In the genomic region with DNA sequence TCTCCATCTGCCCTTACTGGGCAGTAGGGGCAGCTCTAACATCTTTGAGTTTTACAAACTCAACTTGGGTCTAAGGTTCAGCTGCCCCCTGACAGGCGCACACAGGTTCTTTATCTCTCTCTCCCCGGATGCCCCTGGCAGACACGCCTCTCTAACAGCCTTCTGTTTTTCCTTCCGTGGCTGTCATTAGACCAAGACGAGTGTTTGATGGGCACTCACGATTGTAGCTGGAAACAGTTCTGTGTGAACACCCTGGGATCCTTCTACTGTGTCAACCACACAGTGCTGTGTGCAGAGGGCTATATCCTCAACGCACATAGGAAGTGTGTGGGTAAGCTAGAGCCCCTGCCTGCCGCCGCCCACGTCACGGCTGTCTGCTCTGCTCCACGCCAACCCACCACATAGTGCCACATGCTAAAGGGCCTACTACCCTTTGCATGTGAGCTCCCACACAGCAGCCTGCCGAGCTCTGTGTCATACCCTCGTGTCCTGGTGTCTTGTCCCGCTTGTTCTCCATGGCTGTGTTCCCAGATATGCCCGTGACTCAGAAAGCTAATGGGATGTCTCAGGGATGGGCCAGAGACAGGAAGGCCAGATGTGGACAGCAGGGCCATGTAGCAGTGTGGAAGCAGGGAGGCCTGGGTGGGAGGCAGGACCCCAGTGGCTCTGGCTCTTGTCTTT, we compare ENCODE assay signal across 10 mouse cellular contexts. TPM values are rescaled to one million over a fixed set of nuclear protein-coding genes. Genes with fewer than 3 reads are reported as not detected.
DNase-seq lines count a peak whose midpoint lies in the region; ATAC-seq and TF ChIP-seq lines count a peak whose summit lies in the region.
"Had no signal": no experiment of that assay in that cellular context is flagged by ENCODE, and none has a peak within 500 bp of the region (broad histone marks: within the 10 kb centered on the region; RNA-seq: fewer than 3 reads in every experiment).

No protein-coding gene starts in this region.

- H3K4me3 ChIP-seq in C2C12 (ENCODE audit: insufficient read depth, poor library complexity, severe bottlenecking) (no peak overlapping the region), myocyte (no peak overlapping the region)
- no peak overlapping the region for H3K4me3 ChIP-seq in embryonic fibroblast, embryonic 13.5 days (ENCODE audit: insufficient read depth, low read length)
- no peak overlapping the region for H3K4me3 ChIP-seq in hindbrain, postnatal 0 days (ENCODE audit: low read length)
- H3K4me3 ChIP-seq: heart, adult 2 months had no signal

- H3K27me3 ChIP-seq in C2C12 (ENCODE audit: control insufficient read depth, insufficient read depth, insufficient read length) (no peaks in the 10 kb centered on the region), myocyte (ENCODE audit: control insufficient read depth, insufficient read depth, insufficient read length) (no peaks in the 10 kb centered on the region)
- H3K27me3 ChIP-seq in hindbrain, postnatal 0 days (ENCODE audit: insufficient read depth, low read length): 0 out of 2 replicates have a peak, but pooled peaks cover 3% of the 10 kb centered on the region

- no peak for ATAC-seq in hindbrain, postnatal 0 days

- peak; percentile 71 to 85 for DNase-seq in adrenal gland, adult (ENCODE audit: inconsistent age in 2 of 2, low spot score in 1 of 2)
- no peak for DNase-seq in adrenal gland, postnatal 4 days (ENCODE audit: low spot score in 2 of 2)
- no peak for DNase-seq in spleen, adult 18-20 months
- DNase-seq in hindbrain, postnatal 0 days (ENCODE audit: low spot score): no peak
- DNase-seq in embryo, embryonic 10 days (ENCODE audit: low spot score): no peak
- DNase-seq: lung, adult 18-20 months had no signal

- H3K36me3 ChIP-seq in C2C12 (ENCODE audit: control insufficient read depth, insufficient read depth): peaks cover 18% of the 10 kb centered on the region
- peaks cover 8% of the 10 kb centered on the region for H3K36me3 ChIP-seq in myocyte (ENCODE audit: control insufficient read depth, insufficient read depth)
- no peaks in the 10 kb centered on the region for H3K36me3 ChIP-seq in hindbrain, postnatal 0 days (ENCODE audit: insufficient read depth, low read length)

- WGBS in hindbrain, postnatal 0 days: 67% methylated on average over 16 of the region's 16 CpGs

- peaks cover 4% of the 10 kb centered on the region for H3K4me1 ChIP-seq in embryonic fibroblast, embryonic 13.5 days (ENCODE audit: control insufficient read depth, insufficient read depth, low read length)
- no peaks in the 10 kb centered on the region for H3K4me1 ChIP-seq in hindbrain, postnatal 0 days (ENCODE audit: insufficient read depth, low read length)

- peak overlapping the region; percentile 61 for H3K4me2 ChIP-seq in myocyte (ENCODE audit: low read depth)
- no peak overlapping the region for H3K4me2 ChIP-seq in hindbrain, postnatal 0 days (ENCODE audit: low read depth, low read length)

- H3K9me3 ChIP-seq in hindbrain, postnatal 0 days (ENCODE audit: low read length): no peaks in the 10 kb centered on the region

- no peak; the same call in 1 of the 2 replicates for TF ChIP-seq POLR2A in embryonic fibroblast, embryonic 13.5 days (IDR thresholded peaks at IDR 0.05; ENCODE audit: low read depth, low read length)
- TF ChIP-seq POLR2A in myocyte (IDR thresholded peaks at IDR 0.05; ENCODE audit: insufficient read length, low read depth): peak; percentile 49

- no peak for TF ChIP-seq CTCF in C2C12 (IDR thresholded peaks at IDR 0.05; ENCODE audit: control insufficient read depth, insufficient read depth, insufficient read length)
- TF ChIP-seq CTCF in embryonic fibroblast, embryonic 13.5 days (IDR thresholded peaks at IDR 0.05; ENCODE audit: borderline replicate concordance, insufficient read depth, low read length): no peak
- no peak for TF ChIP-seq CTCF in hindbrain, postnatal 0 days (IDR thresholded peaks at IDR 0.05; ENCODE audit: low read depth)

- peak overlapping the region; percentile 89 for H3K27ac ChIP-seq in embryonic fibroblast, embryonic 13.5 days (ENCODE audit: insufficient read depth, low read length)
- no peak overlapping the region for H3K27ac ChIP-seq in hindbrain, postnatal 0 days
- H3K27ac ChIP-seq: heart, adult 2 months had no signal

- no peaks in the 10 kb centered on the region for H3K79me2 ChIP-seq in C2C12 (ENCODE audit: control insufficient read depth, insufficient read depth)
- no peaks in the 10 kb centered on the region for H3K79me2 ChIP-seq in myocyte (ENCODE audit: control insufficient read depth, insufficient read depth)

- H3K9ac ChIP-seq in hindbrain, postnatal 0 days (replicated peaks; ENCODE audit: low read length): no peak overlapping the region

- H3K79me3 ChIP-seq in C2C12 (ENCODE audit: low read depth): no peaks in the 10 kb centered on the region

- H3ac ChIP-seq in C2C12 (ENCODE audit: control insufficient read depth, insufficient read length, low read depth): no peak overlapping the region
- H3ac ChIP-seq in myocyte (ENCODE audit: control insufficient read depth, insufficient read length): no peak overlapping the region

TF ChIP-seq in C2C12, 6 proteins besides CTCF, POLR2A, EP300 and RAD21:
- TF ChIP-seq CEBPB (IDR thresholded peaks at IDR 0.05; ENCODE audit: low read depth) (no peak), USF1 (IDR thresholded peaks at IDR 0.05; ENCODE audit: low read depth) (no peak), MAX (IDR thresholded peaks at IDR 0.05) (peak; percentile 87), FOSL1 (IDR thresholded peaks at IDR 0.05; ENCODE audit: insufficient read depth, low read length, poor library complexity, severe bottlenecking) (no peak), MYOD1 (IDR thresholded peaks at IDR 0.05; ENCODE audit: control insufficient read depth, insufficient read length, low read depth) (no peak)
TF ChIP-seq in C2C12: peak in this region for 1.

TF ChIP-seq in myocyte, 11 proteins besides CTCF, POLR2A, EP300 and RAD21:
- peak; percentile 77 for TF ChIP-seq POLR2AphosphoS2 (IDR thresholded peaks at IDR 0.05; ENCODE audit: insufficient read length, low read depth)
- no peak for TF ChIP-seq REST (IDR thresholded peaks at IDR 0.05; ENCODE audit: insufficient read depth, insufficient read length)
- TF ChIP-seq MYOG (IDR thresholded peaks at IDR 0.05; ENCODE audit: control insufficient read depth in 1 of 3, insufficient read depth in 1 of 3, insufficient read length in 2 of 3, low read depth in 2 of 3): peak in 2 of 3 experiments; percentile 21 to 75
- no peak for TF ChIP-seq CEBPB (IDR thresholded peaks at IDR 0.05; ENCODE audit: insufficient read depth, poor library complexity, severe bottlenecking)
- TF ChIP-seq USF1 (IDR thresholded peaks at IDR 0.05; ENCODE audit: low read depth): no peak
- no peak for TF ChIP-seq SRF (IDR thresholded peaks at IDR 0.05; ENCODE audit: control insufficient read depth, insufficient read length, low read depth)
- TF ChIP-seq MYOD1 (IDR thresholded peaks at IDR 0.05; ENCODE audit: control insufficient read depth in 1 of 3, insufficient read length in 2 of 3, low read depth in 2 of 3): peak in 2 of 3 experiments; percentile 39 to 87
- TF ChIP-seq TCF3 (IDR thresholded peaks at IDR 0.05; ENCODE audit: insufficient read length, low read depth): no peak
- TF ChIP-seq E2F4 (IDR thresholded peaks at IDR 0.05; ENCODE audit: insufficient read depth): no peak
- no peak for TF ChIP-seq TCF12 (IDR thresholded peaks at IDR 0.05; ENCODE audit: insufficient read depth, poor library complexity, severe bottlenecking)
- TF ChIP-seq MAX (IDR thresholded peaks at IDR 0.05; ENCODE audit: low read depth): no peak

RNA-seq across cellular contexts. Expression of a gene that starts 47.3 kb away (rescaled TPM):
- 10 to 100 TPM; 71.7 to 73.5 TPM for total RNA-seq in adrenal gland, postnatal 4 days (2021)
- polyA plus RNA-seq in C2C12 (2012; fragmentation: generic; extraction: Trizol) (91.6 TPM), myocyte (2012; fragmentation: generic; extraction: Trizol) (167 TPM)
- 1,102 and 1,873 TPM in 2 replicates for polyA plus RNA-seq in embryonic fibroblast, embryonic 13.5 days (2011; ENCODE audit: insufficient read length, low read depth, missing spikeins)
- 50.6 and 50.9 TPM in 2 replicates for total RNA-seq in hindbrain, postnatal 0 days (2014; rRNA removed)
- polyA plus RNA-seq in hindbrain, postnatal 0 days (2015; fragmentation: Nextera tagmentation; extraction: Ambion mirVana): 18.5 and 21.2 TPM in 2 replicates

Comparison
In these comparisons a context has a peak if more than half of its experiments do, and no peak if none do; other contexts are left out.
1. DNase-seq: peak in adrenal gland, adult (2 of 2); none in adrenal gland, postnatal 4 days (0 of 2), spleen, adult 18-20 months (0 of 2), hindbrain, postnatal 0 days (single experiment) and embryo, embryonic 10 days (single experiment).